Mouse (Mus musculus): ENCODE results near the gene Mid1.
"Not testable (repeated sequence)": the region's sequence is repeated elsewhere in the genome, so short reads cannot be mapped to it uniquely, and the experiment has no call there.

DNA sequence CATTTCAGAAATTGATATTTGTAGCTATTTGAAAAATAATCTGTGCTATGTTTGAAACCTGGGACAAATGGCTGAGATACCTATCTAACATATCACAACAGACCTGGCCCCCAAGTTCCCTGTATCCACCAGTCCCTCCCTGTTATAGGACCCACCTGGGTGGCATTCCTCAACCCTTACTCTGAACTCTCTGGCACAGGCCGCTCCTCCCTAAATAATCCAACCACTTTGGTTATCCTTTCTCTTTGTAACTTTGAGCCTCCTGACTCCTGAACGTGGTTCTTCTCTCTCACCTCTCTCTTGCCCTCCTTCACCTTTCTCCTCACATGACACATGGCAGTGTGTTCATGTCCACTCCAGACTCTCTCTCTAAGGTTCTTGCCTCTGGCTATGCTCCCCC lies 287.1 kb downstream of the Mid1 start:
- TF ChIP-seq CTCF, EP300 (IDR thresholded peaks at IDR 0.05): not testable (repeated sequence)
